Mouse (Mus musculus) retina, embryonic 14.5 days (tissue): ENCODE measurements around the gene Scamp5.

Source experiments
- DNase-seq: peaks from one replicate; pipeline ENCODE4 v3.0.0-alpha.2; 2015; ENCODE audit warnings: low spot score

Scamp5 gene

GRCm38 (mm10) chr9:57467896-57468549 lies at the start of gene Scamp5:
Gene Scamp5, minus strand, starts transcription at chr9:57468060.
- peak; percentile 94 for DNase-seq

- DNase-seq = peak; percentile 92
These were observed 49.3 kb upstream of the Scamp5 start for GRCm38 (mm10) chr9:57517113-57517512.

GRCm38 (mm10) chr9:57510577-57510976 lies 42.7 kb upstream of the Scamp5 start:
- DNase-seq = no peak

- DNase-seq = peak; percentile 43
These were observed 37.8 kb upstream of the Scamp5 start for GRCm38 (mm10) chr9:57505700-57506099.

- DNase-seq = no peak
These were observed 37.0 kb upstream of the Scamp5 start for GRCm38 (mm10) chr9:57504891-57505290.

- DNase-seq = peak; percentile 75
These were observed 36.5 kb upstream of the Scamp5 start for GRCm38 (mm10) chr9:57504381-57504700.

GRCm38 (mm10) chr9:57503622-57504380 lies 35.9 kb upstream of the Scamp5 start, which contains the start of gene Rpp25:
Gene Rpp25, plus strand, starts transcription at chr9:57504026.
- peak; percentile 64 for DNase-seq

GRCm38 (mm10) chr9:57502911-57503621 lies 35.2 kb upstream of the Scamp5 start:
- no peak for DNase-seq

- DNase-seq = peak; percentile 45
These were observed 34.0 kb upstream of the Scamp5 start for GRCm38 (mm10) chr9:57501861-57502260.

- DNase-seq = no peak
These were observed 33.6 kb upstream of the Scamp5 start for GRCm38 (mm10) chr9:57501452-57501851.

GRCm38 (mm10) chr9:57498536-57498935 lies 30.7 kb upstream of the Scamp5 start:
- DNase-seq = no peak

GRCm38 (mm10) chr9:57497236-57497635 lies 29.4 kb upstream of the Scamp5 start:
- no peak for DNase-seq

GRCm38 (mm10) chr9:57494970-57495369 lies 27.1 kb upstream of the Scamp5 start:
- no peak for DNase-seq

GRCm38 (mm10) chr9:57493532-57493931 lies 25.7 kb upstream of the Scamp5 start:
- no peak for DNase-seq

- DNase-seq = no peak
These were observed 19.9 kb upstream of the Scamp5 start for GRCm38 (mm10) chr9:57487807-57488206.

- peak; percentile 94 for DNase-seq
These were observed 17.9 kb upstream of the Scamp5 start for GRCm38 (mm10) chr9:57485774-57486173.

GRCm38 (mm10) chr9:57468914-57469313 lies 1.1 kb upstream of the Scamp5 start:
- DNase-seq = no peak

GRCm38 (mm10) chr9:57467271-57467771 lies 539 bp downstream of the Scamp5 start:
- DNase-seq = peak; percentile 30

GRCm38 (mm10) chr9:57466101-57466500 lies 1.8 kb downstream of the Scamp5 start:
- DNase-seq = no peak

- DNase-seq = no peak
These were observed 5.0 kb downstream of the Scamp5 start for GRCm38 (mm10) chr9:57462866-57463265.

- no peak for DNase-seq
These were observed 8.2 kb downstream of the Scamp5 start for GRCm38 (mm10) chr9:57459707-57460106.

- no peak for DNase-seq
These were observed 14.3 kb downstream of the Scamp5 start for GRCm38 (mm10) chr9:57453516-57453915.
